Mouse (Mus musculus) kidney, postnatal 25 days (tissue): Measurements from ENCODE around the gene Gpr146.
"Not testable (repeated sequence)": the region's sequence is repeated elsewhere in the genome, so short reads cannot be mapped to it uniquely, and the experiment has no call there.

Experiments
- DNase-seq, 2 experiments: peaks; one replicate each; pipeline ENCODE4 v3.0.0; 2021; ENCODE audit warnings: mixed read lengths in 2 of 2

Gene Gpr146

GRCm38 (mm10) chr5:139383234-139383633, 5.7 kb downstream of the Gpr146 start:
- no peak for DNase-seq

GRCm38 (mm10) chr5:139384531-139384930, 7.0 kb downstream of the Gpr146 start:
- peak; percentile 63 to 90 for DNase-seq

GRCm38 (mm10) chr5:139386047-139386446, 8.6 kb downstream of the Gpr146 start:
- DNase-seq, result no peak

- DNase-seq, result peak; percentile 58 to 64
Observed at GRCm38 (mm10) chr5:139387329-139388194, 10.1 kb downstream of the Gpr146 start.

- DNase-seq, result peak in 1 of 2 experiments; percentile 77
Observed at GRCm38 (mm10) chr5:139388195-139388570, 10.7 kb downstream of the Gpr146 start.

- DNase-seq, result peak in 1 of 2 experiments; percentile 60
Observed at GRCm38 (mm10) chr5:139388694-139389675, 11.5 kb downstream of the Gpr146 start.

GRCm38 (mm10) chr5:139389676-139390061, 12.2 kb downstream of the Gpr146 start:
- peak; percentile 63 to 84 for DNase-seq

GRCm38 (mm10) chr5:139390324-139391119, 13.0 kb downstream of the Gpr146 start:
- not testable (repeated sequence) for DNase-seq

GRCm38 (mm10) chr5:139391309-139391990, 14.0 kb downstream of the Gpr146 start:
- peak; percentile 55 to 67 for DNase-seq

GRCm38 (mm10) chr5:139392219-139393196, 15.0 kb downstream of the Gpr146 start:
- peak in 1 of 2 experiments; percentile 39 for DNase-seq

GRCm38 (mm10) chr5:139393197-139393588, 15.7 kb downstream of the Gpr146 start:
- peak in 1 of 2 experiments; percentile 45 for DNase-seq

GRCm38 (mm10) chr5:139394399-139394798, 16.9 kb downstream of the Gpr146 start:
- no peak for DNase-seq

GRCm38 (mm10) chr5:139395528-139395927, 18.0 kb downstream of the Gpr146 start:
- DNase-seq, result no peak

- DNase-seq, result no peak
Observed at GRCm38 (mm10) chr5:139397359-139397916, 19.9 kb downstream of the Gpr146 start.

GRCm38 (mm10) chr5:139397959-139398753, 20.7 kb downstream of the Gpr146 start:
- peak; percentile 94 to 97 for DNase-seq

- DNase-seq, result no peak
Observed at GRCm38 (mm10) chr5:139398786-139399185, 21.3 kb downstream of the Gpr146 start.

- peak in 1 of 2 experiments; percentile 34 for DNase-seq
Observed at GRCm38 (mm10) chr5:139399991-139400390, 22.5 kb downstream of the Gpr146 start.

GRCm38 (mm10) chr5:139402106-139402505, 24.6 kb downstream of the Gpr146 start:
- DNase-seq, result no peak

GRCm38 (mm10) chr5:139403692-139404260, 26.3 kb downstream of the Gpr146 start:
- no peak for DNase-seq
